Mouse (Mus musculus) ES-E14 (cell line): Measurements from ENCODE around the gene Fank1. TPM values are rescaled to one million over a fixed set of nuclear protein-coding genes. Genes with fewer than 3 reads are reported as not detected.

Experiments used
- DNase-seq: peaks from one replicate; pipeline ENCODE4 v3.0.0-alpha.2; 2013; ENCODE audit warnings: low read depth, low spot score
- H3K27ac ChIP-seq: 2 replicates; pipeline ENCODE4 v1.5.1; 2012; ENCODE audit warnings: low read depth, mild to moderate bottlenecking, low read length, moderate library complexity, mixed read lengths; ENCODE audit not compliant: poor library complexity, insufficient read depth, severe bottlenecking
- H3K36me3 ChIP-seq: 2 replicates; pipeline ENCODE4 v1.6.1; 2012; ENCODE audit warnings: mild to moderate bottlenecking, low read length, moderate library complexity, mixed read lengths; ENCODE audit not compliant: control insufficient read depth, poor library complexity, insufficient read depth, severe bottlenecking
- H3K4me1 ChIP-seq, 2 experiments: fragments of 150-350 bp in 1 of 2; sonication (generic) in 1 of 2; 2 replicates each; pipeline ENCODE4 v1.6.1; 2012; ENCODE audit warnings: low read length in 2 of 2, mild to moderate bottlenecking in 1 of 2, mixed read lengths in 1 of 2; ENCODE audit not compliant: control insufficient read depth in 2 of 2, insufficient read depth in 2 of 2, poor library complexity in 1 of 2
- H3K4me3 ChIP-seq, 2 experiments: fragments of 150-350 bp in 1 of 2; sonication (generic) in 1 of 2; 2 replicates each; pipeline ENCODE4 v1.5.1; 2012; ENCODE audit warnings: low read length in 2 of 2, low read depth in 1 of 2, mild to moderate bottlenecking in 1 of 2, mixed read lengths in 1 of 2; ENCODE audit not compliant: insufficient read depth in 1 of 2, poor library complexity in 1 of 2, severe bottlenecking in 1 of 2
- H3K9ac ChIP-seq: 2 replicates; pipeline ENCODE4 v1.6.1; 2012; ENCODE audit warnings: low read depth, mild to moderate bottlenecking, low read length, mixed read lengths; ENCODE audit not compliant: poor library complexity, insufficient read depth, severe bottlenecking
- H3K9me3 ChIP-seq: fragments of 150-350 bp; sonication (generic); 2 replicates; pipeline ENCODE4 v1.6.1; 2012; ENCODE audit warnings: low read depth, mild to moderate bottlenecking, low read length; ENCODE audit not compliant: control insufficient read depth, insufficient read depth
- CHD2 ChIP-seq: IDR thresholded peaks from 2 replicates; pipeline ENCODE4 v1.6.1; 2014; ENCODE audit warnings: mild to moderate bottlenecking, low read depth, low read length, inconsistent platforms
- HCFC1 ChIP-seq: IDR thresholded peaks from 2 replicates; pipeline ENCODE4 v1.6.1; 2012; ENCODE audit warnings: low read length, inconsistent platforms, borderline replicate concordance; ENCODE audit not compliant: insufficient read depth
- MAFK ChIP-seq: IDR thresholded peaks from 2 replicates; pipeline ENCODE4 v1.6.1; 2014; ENCODE audit warnings: mild to moderate bottlenecking, low read depth, low read length, inconsistent platforms; ENCODE audit not compliant: insufficient read depth
- ZC3H11A ChIP-seq: IDR thresholded peaks from 2 replicates; pipeline ENCODE4 v1.6.1; 2012; ENCODE audit warnings: low read depth, mild to moderate bottlenecking, inconsistent platforms, low read length, borderline replicate concordance
- ZNF384 ChIP-seq: IDR thresholded peaks from 2 replicates; pipeline ENCODE4 v1.6.1; 2012; ENCODE audit warnings: low read depth, low read length, inconsistent platforms
- in situ Hi-C, 2 experiments: fragments of 600-800 bp; cut with MboI; formaldehyde crosslinking; loops; one replicate each; pipeline ENCODE4 v1.15.1; 2025; ENCODE audit warnings: low sequenced_read_pairs in 2 of 2, inconsistent platforms in 1 of 2; ENCODE audit not compliant: unreplicated experiment in 2 of 2
- total RNA-seq: library from RNA; depleted of rRNA; stranded (reverse); fragments of 300-350 nt; gene quantifications from 2 replicates; pipeline ENCODE4 v1.2.3, GENCODE M21; 2012; rRNA removed

Fank1 gene
- total RNA-seq, 1 experiment, result 0.62 TPM

DNA sequence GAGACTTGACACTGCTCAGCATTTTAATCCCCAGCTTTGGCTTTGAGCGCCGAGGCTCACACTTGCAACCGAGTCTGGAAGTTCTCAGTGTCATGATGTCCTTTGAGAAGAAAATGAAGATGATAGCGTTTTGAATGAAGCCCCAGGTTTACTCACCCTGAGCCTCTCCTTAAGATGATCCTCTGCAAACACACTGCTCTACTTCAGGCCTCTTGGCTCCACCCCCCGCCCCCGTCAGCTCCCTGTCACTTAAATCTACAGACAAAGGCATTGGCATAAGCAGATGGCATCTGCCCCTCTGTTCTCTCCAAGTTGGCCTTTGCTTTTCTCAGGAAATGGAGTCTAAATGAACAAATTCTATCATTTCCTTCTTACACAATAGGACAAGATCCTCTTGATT, 147.3 kb downstream of the Fank1 start:
- H3K27ac ChIP-seq, result no peak overlapping the region
- no peaks in the 10 kb centered on the region; a peak in 1 of 4 replicates for H3K4me1 ChIP-seq
- in situ Hi-C loops, result no loop called here
- no peak for DNase-seq
- TF ChIP-seq HCFC1 (no peak), CHD2 (no peak), ZC3H11A (no peak), ZNF384 (no peak), MAFK (no peak)
- no peak overlapping the region for H3K9ac ChIP-seq
- H3K4me3 ChIP-seq, result no peak overlapping the region
- H3K9me3 ChIP-seq, result no peaks in the 10 kb centered on the region
- no peaks in the 10 kb centered on the region for H3K36me3 ChIP-seq

DNA sequence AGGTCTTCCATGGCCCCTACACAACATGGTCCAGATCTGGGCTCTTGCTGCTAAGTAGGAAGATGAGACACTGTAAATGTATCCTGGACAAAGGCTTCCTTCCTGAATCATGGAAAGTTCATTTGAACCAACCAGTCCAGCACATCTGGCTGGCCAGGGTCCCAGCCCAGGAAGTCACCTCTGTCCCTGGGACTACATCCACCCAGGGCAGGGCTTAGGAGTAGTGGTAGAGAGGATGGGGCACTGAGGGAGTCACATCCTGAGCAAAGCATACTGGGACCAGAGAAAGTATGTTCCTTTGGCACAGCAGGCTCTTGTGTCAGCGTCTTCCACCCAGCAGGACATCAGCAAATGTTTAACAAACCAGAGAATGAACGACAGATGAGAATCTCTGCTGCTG, 149.1 kb downstream of the Fank1 start:
- TF ChIP-seq HCFC1 (no peak), ZNF384 (no peak), CHD2 (no peak), MAFK (no peak), ZC3H11A (no peak)
- Histone ChIP-seq H3K4me3 (no peak overlapping the region), H3K9me3 (no peaks in the 10 kb centered on the region), H3K4me1 (no peaks in the 10 kb centered on the region), H3K36me3 (no peaks in the 10 kb centered on the region), H3K9ac (no peak overlapping the region), H3K27ac (no peak overlapping the region)
- DNase-seq, result no peak
- in situ Hi-C loops, result no loop called here

DNA sequence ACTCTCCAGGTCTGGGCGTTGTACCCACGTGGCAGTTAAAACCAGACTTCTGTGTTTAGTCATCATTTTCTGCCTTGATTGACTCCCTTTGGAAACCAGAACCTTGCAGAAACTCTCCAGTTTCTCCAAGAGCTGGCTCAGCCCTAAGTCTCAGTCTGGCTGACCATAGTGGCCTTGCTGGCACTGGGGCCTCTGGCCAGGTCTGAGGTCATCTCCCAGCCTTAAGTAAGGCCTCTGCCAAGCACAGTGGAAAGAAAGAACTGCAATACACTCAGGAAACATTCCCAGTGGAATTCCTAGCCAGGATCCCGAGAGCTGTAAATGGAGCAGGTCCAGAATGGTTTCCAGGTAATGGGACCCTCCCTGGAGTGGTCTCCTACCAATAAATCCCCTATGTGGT, 152.3 kb downstream of the Fank1 start:
- in situ Hi-C loops, result no loop called here
- DNase-seq, result no peak

More for the DNA sequence above, 152.3 kb downstream of the Fank1 start:
- no peak for TF ChIP-seq MAFK
- no peak for TF ChIP-seq ZNF384
- no peak for TF ChIP-seq ZC3H11A
- no peak for TF ChIP-seq HCFC1
- no peak for TF ChIP-seq CHD2
- Histone ChIP-seq H3K36me3 (no peaks in the 10 kb centered on the region), H3K4me1 (no peaks in the 10 kb centered on the region), H3K27ac (no peak overlapping the region), H3K9me3 (no peaks in the 10 kb centered on the region), H3K9ac (no peak overlapping the region), H3K4me3 (no peak overlapping the region)

Other genes with a start within 250 kb of the Fank1 start
- gene Tex36, start 174.7 kb upstream of the Fank1 start, total RNA-seq, result not detected in 2 replicates
- 35.7 and 42.8 TPM in 2 replicates for gene Edrf1, start 139.3 kb upstream of the Fank1 start, total RNA-seq
- 0.27 and 0.32 TPM in 2 replicates for gene Mmp21, start 96.8 kb upstream of the Fank1 start, total RNA-seq
- gene Bccip, start 67.5 kb upstream of the Fank1 start, total RNA-seq, result 73.7 and 88.8 TPM in 2 replicates
- 6.6 and 10.6 TPM in 2 replicates for gene Uros, start 66.8 kb upstream of the Fank1 start, total RNA-seq
- gene Dhx32, start 5.9 kb downstream of the Fank1 start, total RNA-seq, result 29.8 and 42.3 TPM in 2 replicates